Mouse (Mus musculus): ENCODE data around the gene Trap1. TPM values are rescaled to one million over a fixed set of nuclear protein-coding genes. Genes with fewer than 3 reads are reported as not detected.
"Not testable (repeated sequence)": the region's sequence is repeated elsewhere in the genome, so short reads cannot be mapped to it uniquely, and the experiment has no call there.

Gene Trap1
- polyA plus RNA-seq, 1 experiment from 2014 or later = 49.2 TPM

GRCm38 (mm10) chr16:4016786-4017185 is 60.8 kb downstream of the Trap1 start:
- ATAC-seq (ENCODE audit: low FRiP score, low TSS enrichment); H3K4me3 ChIP-seq (replicated peaks; ENCODE audit: low read depth, low read length); H3K27ac ChIP-seq (replicated peaks; ENCODE audit: low read depth, low read length); H3K9me3 ChIP-seq (ENCODE audit: control insufficient read depth, low read length); H3K27me3 ChIP-seq (ENCODE audit: control insufficient read depth, insufficient read depth, low read length); H3K36me3 ChIP-seq (ENCODE audit: control insufficient read depth, insufficient read depth, low read length); H3K4me2 ChIP-seq (ENCODE audit: low read length); H3K4me1 ChIP-seq (ENCODE audit: control insufficient read depth, insufficient read depth, low read length); DNase-seq; H3K9ac ChIP-seq (replicated peaks; ENCODE audit: low read length): not testable (repeated sequence)
- 79% methylated on average over 17 of the region's 17 CpGs for WGBS

DNA sequence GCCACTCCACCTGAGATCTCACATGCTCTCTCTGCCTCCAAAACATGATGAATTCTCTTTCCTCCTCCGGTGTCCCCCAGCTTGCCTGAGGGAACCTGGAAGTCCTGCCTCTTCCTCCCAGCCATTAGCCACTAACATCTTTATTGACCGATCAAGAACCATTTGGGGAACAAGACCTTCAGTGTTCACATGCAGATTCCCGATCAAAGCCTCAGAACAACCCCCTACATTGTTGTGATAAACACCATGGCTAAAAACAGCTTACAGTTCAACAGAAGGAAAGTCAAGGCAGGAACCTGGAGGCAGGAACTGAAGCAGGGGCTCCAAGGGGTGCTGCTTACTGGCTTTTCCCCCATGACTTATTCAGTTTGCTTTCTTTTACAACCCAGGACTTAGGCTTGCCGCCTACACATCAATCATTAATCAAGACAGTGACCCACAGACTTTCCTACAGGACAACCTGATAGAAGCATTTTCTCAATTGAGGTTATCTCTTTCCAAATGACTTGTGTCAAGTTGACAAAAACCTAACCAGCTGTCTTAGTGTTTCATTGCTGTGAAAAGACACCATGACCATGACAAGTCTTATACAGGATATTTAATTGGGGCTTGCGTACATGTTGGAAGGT is 63.5 kb downstream of the Trap1 start:
- DNase-seq = no peak
- H3K9me3 ChIP-seq (ENCODE audit: control insufficient read depth, low read length) = no peaks in the 10 kb centered on the region
- no peak overlapping the region for H3K4me3 ChIP-seq (replicated peaks; ENCODE audit: low read depth, low read length)
- H3K27me3 ChIP-seq (ENCODE audit: control insufficient read depth, insufficient read depth, low read length) = no peaks in the 10 kb centered on the region
- H3K27ac ChIP-seq (replicated peaks; ENCODE audit: low read depth, low read length) = no peak overlapping the region
- H3K36me3 ChIP-seq (ENCODE audit: control insufficient read depth, insufficient read depth, low read length) = no peaks in the 10 kb centered on the region
- ATAC-seq (ENCODE audit: low FRiP score, low TSS enrichment) = no peak
- no peak overlapping the region for H3K4me2 ChIP-seq (ENCODE audit: low read length)
- H3K9ac ChIP-seq (replicated peaks; ENCODE audit: low read length) = no peak overlapping the region
- no peaks in the 10 kb centered on the region for H3K4me1 ChIP-seq (ENCODE audit: control insufficient read depth, insufficient read depth, low read length)
- 88% methylated on average over 5 of the region's 5 CpGs for WGBS

- no peaks in the 10 kb centered on the region for H3K4me1 ChIP-seq (ENCODE audit: control insufficient read depth, insufficient read depth, low read length)
- DNase-seq (no peak), ATAC-seq (ENCODE audit: low FRiP score, low TSS enrichment) (no peak)
- no peak overlapping the region for H3K4me3 ChIP-seq (replicated peaks; ENCODE audit: low read depth, low read length)
- H3K36me3 ChIP-seq (ENCODE audit: control insufficient read depth, insufficient read depth, low read length) = no peaks in the 10 kb centered on the region
- H3K9ac ChIP-seq (replicated peaks; ENCODE audit: low read length) = no peak overlapping the region
- H3K9me3 ChIP-seq (ENCODE audit: control insufficient read depth, low read length) = no peaks in the 10 kb centered on the region
- H3K4me2 ChIP-seq (ENCODE audit: low read length) = no peak overlapping the region
- H3K27me3 ChIP-seq (ENCODE audit: control insufficient read depth, insufficient read depth, low read length) = no peaks in the 10 kb centered on the region
- WGBS = 79% methylated on average over 4 of the region's 4 CpGs
- no peak overlapping the region for H3K27ac ChIP-seq (replicated peaks; ENCODE audit: low read depth, low read length)
Observed at GRCm38 (mm10) chr16:4012882-4013570, 64.6 kb downstream of the Trap1 start.

DNA sequence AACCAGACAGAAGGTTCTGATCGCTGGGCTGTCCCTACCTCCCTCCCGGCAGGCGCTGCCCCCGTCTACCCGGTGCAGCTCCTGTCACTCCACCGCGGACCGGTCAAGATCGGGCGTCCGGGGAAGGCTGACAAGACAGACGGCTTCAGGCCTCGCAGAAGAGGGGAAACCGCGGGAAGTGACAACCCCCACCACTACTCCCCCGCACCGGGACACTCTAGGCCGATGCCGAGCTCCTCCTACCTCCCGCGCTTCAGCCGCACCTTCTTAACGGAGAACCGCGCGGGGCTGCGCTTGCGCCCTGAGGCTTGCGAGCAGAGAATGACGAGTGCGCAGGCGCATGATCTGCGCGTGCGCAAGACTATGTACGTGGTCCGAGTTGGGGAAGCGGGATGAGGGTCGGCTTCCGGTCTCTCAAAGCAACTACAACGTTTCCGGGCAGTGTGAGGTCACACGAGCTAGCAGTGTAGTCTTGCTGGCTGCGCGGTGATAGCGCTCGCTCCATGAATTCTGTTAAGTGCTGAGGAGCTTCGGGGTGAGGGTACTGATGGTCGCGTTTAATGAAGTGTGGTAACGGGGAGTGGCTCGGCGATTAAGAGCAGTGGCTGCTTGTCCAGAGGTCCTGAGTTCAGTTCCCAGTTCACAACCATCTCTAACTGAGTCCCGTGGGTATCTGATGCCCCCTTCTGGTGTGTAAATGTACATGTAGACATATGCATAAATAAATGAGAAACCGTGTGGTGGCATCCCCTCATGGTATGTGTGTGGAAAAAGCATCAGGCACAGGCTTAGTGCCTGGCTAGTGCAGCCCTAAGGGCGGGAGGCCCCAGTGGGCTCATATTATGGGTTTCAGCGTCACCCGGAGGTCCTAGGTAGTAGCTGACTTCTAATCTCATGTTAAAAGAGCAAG is 73.9 kb downstream of the Trap1 start, which contains the start of gene Slx4:
Slx4 (minus strand) TSS at position 282 of the 910 bp plus-strand sequence.
- peak within 1 kb of the TSS; percentile 90 for H3K27ac ChIP-seq (replicated peaks; ENCODE audit: low read depth, low read length)
- WGBS = 1% methylated on average over 57 of the region's 58 CpGs
- peak within 1 kb of the TSS; percentile 79 for H3K4me2 ChIP-seq (ENCODE audit: low read length)
- no peaks in the 10 kb centered on the region for H3K9me3 ChIP-seq (ENCODE audit: control insufficient read depth, low read length)
- peaks cover 25% of the 10 kb centered on the region for H3K36me3 ChIP-seq (ENCODE audit: control insufficient read depth, insufficient read depth, low read length)
- DNase-seq = peak; percentile 99
- no peaks in the 10 kb centered on the region for H3K27me3 ChIP-seq (ENCODE audit: control insufficient read depth, insufficient read depth, low read length)
- H3K4me1 ChIP-seq (ENCODE audit: control insufficient read depth, insufficient read depth, low read length) = peaks cover 11% of the 10 kb centered on the region
- H3K4me3 ChIP-seq (replicated peaks; ENCODE audit: low read depth, low read length) = peak within 1 kb of the TSS; percentile 82
- ATAC-seq (ENCODE audit: low FRiP score, low TSS enrichment) = peak; percentile 96
- peak within 1 kb of the TSS; percentile 87 for H3K9ac ChIP-seq (replicated peaks; ENCODE audit: low read length)

Small RNA genes lying within 50 kb of the gene (microRNA-seq; reads per million reads assigned to microRNA genes)
- gene Gm23413 = not detected

Other genes starting within 250 kb of the Trap1 start
- not detected in 2 replicates for gene Olfr15, start 246.9 kb downstream of the Trap1 start, polyA plus RNA-seq (2014; fragmentation: Nextera tagmentation; extraction: Ambion mirVana)
- gene Zfp174, start 230.6 kb downstream of the Trap1 start, polyA plus RNA-seq (2014; fragmentation: Nextera tagmentation; extraction: Ambion mirVana) = 2.2 and 3.2 TPM in 2 replicates
- 100 and 102 TPM in 2 replicates for gene Naa60, start 205.5 kb downstream of the Trap1 start, polyA plus RNA-seq (2014; fragmentation: Nextera tagmentation; extraction: Ambion mirVana)
- 16.2 and 18.5 TPM in 2 replicates for gene Zfp597, start 193.3 kb downstream of the Trap1 start, polyA plus RNA-seq (2014; fragmentation: Nextera tagmentation; extraction: Ambion mirVana)
- gene Gm20695, start 193.2 kb downstream of the Trap1 start, polyA plus RNA-seq (2014; fragmentation: Nextera tagmentation; extraction: Ambion mirVana) = 2.2 and 3.7 TPM in 2 replicates
- gene 1700037C18Rik, start 169.1 kb downstream of the Trap1 start, polyA plus RNA-seq (2014; fragmentation: Nextera tagmentation; extraction: Ambion mirVana) = 9.1 and 11.2 TPM in 2 replicates
- gene Cluap1, start 169.0 kb downstream of the Trap1 start, polyA plus RNA-seq (2014; fragmentation: Nextera tagmentation; extraction: Ambion mirVana) = 33.9 and 36.8 TPM in 2 replicates
- 0.66 and 1.2 TPM in 2 replicates for gene Nlrc3, start 101.2 kb downstream of the Trap1 start, polyA plus RNA-seq (2014; fragmentation: Nextera tagmentation; extraction: Ambion mirVana)
- 30.0 and 40.0 TPM in 2 replicates for gene Slx4, start 74.1 kb downstream of the Trap1 start, polyA plus RNA-seq (2014; fragmentation: Nextera tagmentation; extraction: Ambion mirVana)
- gene Dnase1, start 40.9 kb downstream of the Trap1 start, polyA plus RNA-seq (2014; fragmentation: Nextera tagmentation; extraction: Ambion mirVana) = 5.9 and 7.0 TPM in 2 replicates
- 46.8 and 48.7 TPM in 2 replicates for gene Crebbp, start 136.2 kb upstream of the Trap1 start, polyA plus RNA-seq (2014; fragmentation: Nextera tagmentation; extraction: Ambion mirVana)